Mouse (Mus musculus): ENCODE results near the gene Ube2q1. TPM values are rescaled to one million over a fixed set of nuclear protein-coding genes. Genes with fewer than 3 reads are reported as not detected.
A peak's percentile ranks its signal among the peaks of the same experiment; 100 is the strongest.

The Ube2q1 gene
- polyA plus RNA-seq, 1 experiment from 2014 or later = 12.5 TPM

DNA sequence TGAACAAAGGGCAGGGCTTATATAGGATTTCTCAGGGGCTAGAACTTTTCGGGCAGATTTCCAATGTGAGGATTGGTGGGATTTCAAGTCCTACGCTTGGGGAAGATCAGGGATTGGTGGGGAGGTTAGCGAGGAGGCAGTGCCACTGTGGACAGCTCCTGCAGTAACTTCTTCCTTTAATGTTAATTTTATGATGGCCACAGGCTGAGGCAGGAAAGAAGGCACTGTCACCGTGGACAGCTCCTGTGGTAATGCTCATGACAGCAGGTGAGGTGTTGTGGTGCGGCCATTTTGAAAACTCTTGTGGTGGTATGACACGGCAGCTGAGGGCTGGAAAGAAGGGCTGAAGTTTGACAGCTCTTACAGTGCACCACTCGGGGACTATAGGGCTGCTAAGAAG lies 3.8 kb upstream of the Ube2q1 start:
- Histone ChIP-seq H3K4me3 (replicated peaks) (no peak overlapping the region), H3K27me3 (peaks cover 3% of the 10 kb centered on the region; the same call in 1 of the 2 replicates), H3K4me1 (peaks cover 26% of the 10 kb centered on the region), H3K9ac (no peak overlapping the region), H3K4me2 (no peak overlapping the region), H3K9me3 (replicated peaks) (no peaks in the 10 kb centered on the region), H3K36me3 (no peaks in the 10 kb centered on the region), H3K27ac (no peak overlapping the region)
- 62% methylated on average over 7 of the region's 7 CpGs for WGBS
- ATAC-seq (replicated peaks; ENCODE audit: low FRiP score) = no peak

DNA sequence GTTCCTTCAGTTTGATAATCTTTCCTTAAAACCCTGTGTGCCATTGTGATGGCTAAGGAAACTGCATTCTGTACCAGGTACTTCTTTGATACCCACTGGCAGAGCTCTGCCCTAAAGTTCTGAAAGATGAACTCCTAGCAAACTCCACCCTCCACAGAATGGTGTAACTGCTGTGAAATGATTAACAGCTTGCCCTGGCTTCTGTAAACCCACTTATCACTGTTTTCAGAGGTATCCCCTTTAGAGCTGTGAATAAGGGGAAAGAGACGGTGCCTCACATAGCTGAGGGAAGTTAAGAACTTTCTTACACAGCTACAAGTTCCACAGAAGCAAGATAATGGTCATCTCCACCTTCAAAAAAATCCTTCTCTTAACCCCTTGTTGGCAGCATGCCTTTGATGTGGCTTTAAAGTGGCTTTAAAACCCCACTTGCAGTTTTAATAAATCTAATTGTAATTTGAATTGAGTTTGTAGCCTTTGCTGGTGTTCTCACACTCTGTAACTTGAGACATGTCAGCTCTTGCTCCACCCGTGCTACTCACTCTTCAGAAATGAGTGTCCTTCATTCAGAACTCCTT lies 2.9 kb upstream of the Ube2q1 start:
- 36% methylated on average over 2 of the region's 2 CpGs for WGBS
- Histone ChIP-seq H3K4me2 (no peak overlapping the region), H3K9me3 (replicated peaks) (no peaks in the 10 kb centered on the region), H3K27me3 (peaks cover 3% of the 10 kb centered on the region; the same call in 1 of the 2 replicates), H3K27ac (no peak overlapping the region), H3K36me3 (peaks cover 1% of the 10 kb centered on the region; the same call in 1 of the 2 replicates), H3K9ac (no peak overlapping the region), H3K4me3 (replicated peaks) (no peak overlapping the region), H3K4me1 (peaks cover 35% of the 10 kb centered on the region)
- no peak for ATAC-seq (replicated peaks; ENCODE audit: low FRiP score)

DNA sequence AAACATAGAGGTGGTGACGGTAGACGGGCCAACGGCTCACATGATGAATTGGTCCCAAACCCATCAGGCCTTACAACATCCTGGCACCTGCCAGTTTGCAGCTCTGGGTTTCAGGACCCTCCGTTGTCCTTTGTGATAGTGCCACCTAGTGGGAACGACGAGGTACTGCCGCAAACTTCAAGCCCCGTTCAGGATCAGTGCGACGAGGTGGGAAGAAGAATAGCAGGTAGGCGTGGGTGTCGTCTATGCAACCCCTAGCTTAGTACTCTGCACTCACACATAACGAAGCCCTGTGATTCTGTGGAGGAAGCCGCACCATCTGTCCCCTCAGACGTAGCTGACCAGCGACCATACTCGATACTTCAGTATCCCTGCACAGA lies 838 bp upstream of the Ube2q1 start:
- no peaks in the 10 kb centered on the region for H3K9me3 ChIP-seq (replicated peaks)
- peak; percentile 66 for ATAC-seq (replicated peaks; ENCODE audit: low FRiP score)
- peak overlapping the region; percentile 98 for H3K27ac ChIP-seq
- no peaks in the 10 kb centered on the region for H3K27me3 ChIP-seq
- peak overlapping the region; percentile 86 for H3K4me2 ChIP-seq
- H3K9ac ChIP-seq = peak overlapping the region; percentile 99
- H3K4me1 ChIP-seq = peaks cover 40% of the 10 kb centered on the region
- under 1% methylated on average over 17 of the region's 17 CpGs for WGBS
- peaks cover 22% of the 10 kb centered on the region for H3K36me3 ChIP-seq
- H3K4me3 ChIP-seq (replicated peaks) = peak overlapping the region; percentile 93

DNA sequence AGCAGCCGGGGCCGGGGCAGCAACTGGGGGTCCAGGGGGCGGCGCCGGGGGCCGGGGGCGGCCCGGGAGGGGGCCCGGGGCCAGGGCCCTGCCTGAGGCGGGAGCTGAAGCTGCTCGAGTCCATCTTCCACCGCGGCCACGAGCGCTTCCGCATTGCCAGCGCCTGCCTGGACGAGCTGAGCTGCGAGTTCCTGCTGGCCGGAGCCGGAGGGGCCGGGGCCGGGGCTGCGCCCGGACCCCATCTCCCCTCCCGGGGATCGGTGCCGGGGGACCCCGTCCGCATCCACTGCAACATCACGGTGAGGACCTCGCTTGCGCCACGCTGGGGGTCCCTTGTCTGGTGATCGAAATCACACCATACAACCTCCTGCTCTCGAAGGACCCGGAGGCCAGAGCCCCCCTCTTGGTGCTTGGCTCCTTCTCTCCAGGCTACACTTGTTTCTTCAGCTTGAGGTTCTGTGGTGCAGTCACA lies 360 bp downstream of the Ube2q1 start:
- peak; percentile 57 for ATAC-seq (replicated peaks; ENCODE audit: low FRiP score)
- H3K36me3 ChIP-seq = peaks cover 34% of the 10 kb centered on the region
- H3K4me1 ChIP-seq = peaks cover 40% of the 10 kb centered on the region
- no peaks in the 10 kb centered on the region for H3K27me3 ChIP-seq
- H3K27ac ChIP-seq = peak overlapping the region; percentile 98
- peak overlapping the region; percentile 99 for H3K9ac ChIP-seq
- WGBS = 0% methylated on average over 27 of the region's 37 CpGs
- H3K4me3 ChIP-seq (replicated peaks) = peak overlapping the region; percentile 93
- H3K9me3 ChIP-seq (replicated peaks) = no peaks in the 10 kb centered on the region
- peak overlapping the region; percentile 86 for H3K4me2 ChIP-seq

DNA sequence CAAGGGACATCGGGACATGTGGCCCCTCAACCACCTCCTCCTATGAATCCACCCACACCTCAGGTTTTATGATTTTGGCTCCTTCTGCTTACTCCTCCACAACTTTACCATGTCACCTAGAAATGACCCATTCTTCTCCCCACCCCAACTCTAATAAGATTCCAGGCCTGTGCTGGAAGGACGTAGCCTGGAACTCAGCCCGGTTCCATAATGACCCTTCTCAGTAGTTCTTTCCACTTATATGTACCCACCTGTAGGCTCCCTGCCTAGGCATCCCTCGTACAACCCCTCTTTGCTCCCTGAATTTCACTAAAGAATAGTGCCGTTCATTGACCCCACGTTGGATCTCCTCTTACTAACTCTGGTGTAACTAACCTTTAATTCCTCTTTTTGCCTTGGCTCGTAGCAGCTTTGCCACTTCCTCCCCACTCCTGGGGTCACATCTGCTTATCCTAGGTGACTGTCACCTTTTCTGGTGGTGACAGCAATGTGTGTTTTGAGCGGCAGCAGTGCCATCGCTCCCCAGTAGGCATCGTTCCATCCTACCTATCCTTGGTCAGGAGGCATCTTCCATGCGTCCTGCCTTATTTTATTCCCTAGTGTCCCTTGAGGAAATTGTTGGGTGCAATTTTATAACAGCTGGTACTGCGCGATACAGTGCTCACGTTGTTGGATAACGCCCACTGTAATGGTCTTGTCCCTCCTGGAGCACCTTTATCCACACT lies 982 bp downstream of the Ube2q1 start:
- peak overlapping the region; percentile 93 for H3K4me3 ChIP-seq (replicated peaks)
- H3K9me3 ChIP-seq (replicated peaks) = no peaks in the 10 kb centered on the region
- no peaks in the 10 kb centered on the region for H3K27me3 ChIP-seq
- 39% methylated on average over 15 of the region's 15 CpGs for WGBS
- peaks cover 40% of the 10 kb centered on the region for H3K4me1 ChIP-seq
- no peak for ATAC-seq (replicated peaks; ENCODE audit: low FRiP score)
- H3K9ac ChIP-seq = peak overlapping the region; percentile 99
- H3K4me2 ChIP-seq = peak overlapping the region; percentile 86
- peaks cover 40% of the 10 kb centered on the region for H3K36me3 ChIP-seq
- peak overlapping the region; percentile 98 for H3K27ac ChIP-seq

DNA sequence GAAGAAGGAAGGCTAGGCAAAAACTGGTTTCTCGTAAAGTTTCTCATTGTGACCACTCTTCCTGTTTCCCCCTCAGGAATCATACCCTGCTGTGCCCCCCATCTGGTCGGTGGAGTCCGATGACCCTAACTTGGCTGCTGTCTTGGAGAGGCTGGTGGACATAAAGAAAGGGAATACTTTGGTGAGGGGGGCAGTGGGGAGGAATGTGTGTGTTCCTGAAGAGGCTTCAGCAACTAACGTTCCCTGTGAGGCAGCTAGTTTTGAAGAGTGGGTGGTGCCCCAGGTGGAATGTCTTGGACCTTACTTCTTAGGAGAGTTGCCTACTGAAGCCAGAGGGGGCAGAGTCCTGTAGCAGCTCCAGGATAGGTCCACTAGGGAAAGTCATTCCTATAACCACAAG lies 2.6 kb downstream of the Ube2q1 start:
- peaks cover 56% of the 10 kb centered on the region for H3K36me3 ChIP-seq
- 81% methylated on average over 4 of the region's 4 CpGs for WGBS

DNA sequence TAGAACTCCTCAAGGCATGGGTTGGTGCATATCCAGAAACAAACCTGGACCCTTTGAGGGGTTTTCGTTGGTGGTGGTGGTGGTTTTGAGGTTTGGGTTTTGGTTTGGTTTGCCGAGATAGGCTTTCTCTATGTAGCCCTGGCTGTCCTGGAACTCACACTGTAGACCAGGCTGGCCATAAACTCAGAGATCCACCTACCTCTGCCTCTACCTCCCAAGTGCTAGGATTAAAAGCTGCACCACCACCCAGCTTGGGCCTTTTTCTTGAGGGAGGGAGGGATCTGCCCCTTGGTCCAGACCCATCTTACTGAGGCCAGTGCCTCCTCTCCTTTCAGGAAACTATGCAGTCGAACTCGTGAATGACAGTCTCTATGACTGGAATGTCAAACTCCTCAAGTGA lies 6.7 kb downstream of the Ube2q1 start:
- 87% methylated on average over 4 of the region's 4 CpGs for WGBS
- Histone ChIP-seq H3K4me1 (peaks cover 11% of the 10 kb centered on the region), H3K4me3 (replicated peaks) (no peak overlapping the region), H3K36me3 (peaks cover 84% of the 10 kb centered on the region), H3K4me2 (no peak overlapping the region), H3K9me3 (replicated peaks) (no peaks in the 10 kb centered on the region), H3K27me3 (no peaks in the 10 kb centered on the region), H3K27ac (no peak overlapping the region), H3K9ac (no peak overlapping the region)
- no peak for ATAC-seq (replicated peaks; ENCODE audit: low FRiP score)

More for the DNA sequence above, 2.6 kb downstream of the Ube2q1 start:
- Histone ChIP-seq H3K27ac (no peak overlapping the region), H3K9me3 (replicated peaks) (no peaks in the 10 kb centered on the region), H3K4me3 (replicated peaks) (no peak overlapping the region), H3K4me2 (peak overlapping the region; percentile 86; the same call in 1 of the 2 replicates), H3K27me3 (no peaks in the 10 kb centered on the region), H3K4me1 (peaks cover 33% of the 10 kb centered on the region), H3K9ac (no peak overlapping the region)
- no peak for ATAC-seq (replicated peaks; ENCODE audit: low FRiP score)

DNA sequence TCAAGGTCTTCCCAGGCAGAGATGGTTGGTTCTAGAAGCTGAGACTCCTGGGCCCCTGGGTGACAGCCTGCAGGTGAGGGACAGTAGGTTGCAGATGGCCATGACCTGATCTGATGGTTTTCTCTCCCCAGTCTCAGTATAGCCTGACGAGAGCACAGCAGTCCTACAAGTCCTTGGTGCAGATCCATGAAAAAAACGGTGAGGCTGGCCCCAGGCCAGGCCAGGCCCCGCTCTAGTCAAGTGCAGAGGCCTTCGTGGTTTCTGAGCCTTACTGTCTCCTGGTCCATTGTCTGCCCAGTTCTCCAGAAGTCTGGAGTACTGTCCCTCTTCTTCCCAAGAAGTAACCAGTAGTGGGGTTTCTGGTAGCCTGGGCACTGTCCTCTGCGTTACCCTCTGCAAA lies 8.2 kb downstream of the Ube2q1 start:
- no peaks in the 10 kb centered on the region for H3K27me3 ChIP-seq
- no peaks in the 10 kb centered on the region for H3K9me3 ChIP-seq (replicated peaks)
- peaks cover 4% of the 10 kb centered on the region; the same call in 1 of the 2 replicates for H3K4me1 ChIP-seq
- H3K27ac ChIP-seq = no peak overlapping the region
- H3K4me3 ChIP-seq (replicated peaks) = no peak overlapping the region
- ATAC-seq (replicated peaks; ENCODE audit: low FRiP score) = no peak
- no peak overlapping the region for H3K4me2 ChIP-seq
- 85% methylated on average over 5 of the region's 5 CpGs for WGBS
- peaks cover 72% of the 10 kb centered on the region for H3K36me3 ChIP-seq
- H3K9ac ChIP-seq = no peak overlapping the region

DNA sequence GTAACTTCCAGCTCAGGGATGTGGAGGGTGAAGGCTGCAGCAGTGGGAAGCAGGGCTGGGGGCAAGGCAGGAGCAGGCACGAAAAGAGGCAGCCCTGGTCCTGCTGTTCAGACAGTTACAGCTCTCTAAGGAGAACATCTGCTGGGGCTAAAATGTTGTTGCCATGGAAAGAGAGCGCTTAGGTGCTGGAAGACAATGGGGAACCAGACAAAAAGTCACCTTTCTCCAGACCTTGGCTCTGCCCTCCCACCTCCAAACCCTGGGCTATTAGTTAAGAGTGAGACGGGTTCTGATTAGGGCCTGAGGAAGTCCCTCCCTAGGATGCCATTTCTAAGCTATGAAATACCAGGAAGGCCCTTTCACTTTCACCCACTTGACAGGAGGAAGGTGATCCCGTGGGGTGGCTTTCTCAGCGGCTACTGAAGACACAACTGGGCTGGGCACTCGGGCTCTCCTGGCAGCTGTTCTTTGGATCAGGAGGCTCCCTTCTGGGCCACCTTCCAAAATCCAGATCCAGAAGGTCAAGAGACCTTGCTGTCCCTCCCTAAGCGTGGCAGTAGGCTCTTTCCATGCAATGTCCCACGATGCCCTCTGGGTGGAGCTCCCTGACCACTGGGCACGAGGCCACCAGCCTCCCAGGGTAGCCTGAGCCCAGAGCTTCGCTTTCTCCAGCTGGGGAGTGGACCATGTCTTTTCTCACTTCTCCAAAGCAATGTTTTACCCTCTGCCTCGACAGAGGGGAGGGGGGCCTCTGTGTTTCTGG lies 11.8 kb downstream of the Ube2q1 start:
- Histone ChIP-seq H3K4me3 (replicated peaks) (no peak overlapping the region), H3K9me3 (replicated peaks) (no peaks in the 10 kb centered on the region), H3K4me2 (no peak overlapping the region), H3K4me1 (peaks cover 4% of the 10 kb centered on the region; the same call in 1 of the 2 replicates), H3K27ac (no peak overlapping the region), H3K9ac (no peak overlapping the region), H3K36me3 (peaks cover 36% of the 10 kb centered on the region), H3K27me3 (no peaks in the 10 kb centered on the region)
- 16% methylated on average over 11 of the region's 11 CpGs for WGBS
- peak; percentile 66; the same call in 1 of the 2 replicates for ATAC-seq (replicated peaks; ENCODE audit: low FRiP score)

DNA sequence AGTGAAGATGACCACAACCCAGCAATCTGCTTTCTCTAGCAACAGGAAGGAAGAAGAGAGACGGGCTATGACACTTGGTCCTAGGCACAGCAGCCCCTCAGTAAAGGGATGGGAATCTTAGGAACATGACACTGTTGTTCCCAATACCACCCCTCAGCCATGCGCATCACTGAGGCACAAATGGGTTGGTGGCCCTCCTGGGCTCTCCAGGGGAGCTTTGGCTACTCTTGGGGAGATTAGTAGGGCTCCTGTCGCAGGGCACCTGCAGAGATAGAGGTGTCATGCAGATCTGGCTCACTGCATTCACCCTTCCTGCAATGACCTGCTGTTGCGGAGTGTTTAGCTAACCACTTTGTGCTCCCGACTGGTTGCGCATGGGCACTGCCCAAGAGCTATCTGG lies 12.9 kb downstream of the Ube2q1 start:
- Histone ChIP-seq H3K36me3 (peaks cover 25% of the 10 kb centered on the region), H3K4me3 (replicated peaks) (no peak overlapping the region), H3K4me1 (peaks cover 4% of the 10 kb centered on the region; the same call in 1 of the 2 replicates), H3K9ac (no peak overlapping the region), H3K4me2 (no peak overlapping the region), H3K27me3 (no peaks in the 10 kb centered on the region), H3K27ac (no peak overlapping the region), H3K9me3 (replicated peaks) (no peaks in the 10 kb centered on the region)
- ATAC-seq (replicated peaks; ENCODE audit: low FRiP score) = no peak
- WGBS = 77% methylated on average over 6 of the region's 6 CpGs

DNA sequence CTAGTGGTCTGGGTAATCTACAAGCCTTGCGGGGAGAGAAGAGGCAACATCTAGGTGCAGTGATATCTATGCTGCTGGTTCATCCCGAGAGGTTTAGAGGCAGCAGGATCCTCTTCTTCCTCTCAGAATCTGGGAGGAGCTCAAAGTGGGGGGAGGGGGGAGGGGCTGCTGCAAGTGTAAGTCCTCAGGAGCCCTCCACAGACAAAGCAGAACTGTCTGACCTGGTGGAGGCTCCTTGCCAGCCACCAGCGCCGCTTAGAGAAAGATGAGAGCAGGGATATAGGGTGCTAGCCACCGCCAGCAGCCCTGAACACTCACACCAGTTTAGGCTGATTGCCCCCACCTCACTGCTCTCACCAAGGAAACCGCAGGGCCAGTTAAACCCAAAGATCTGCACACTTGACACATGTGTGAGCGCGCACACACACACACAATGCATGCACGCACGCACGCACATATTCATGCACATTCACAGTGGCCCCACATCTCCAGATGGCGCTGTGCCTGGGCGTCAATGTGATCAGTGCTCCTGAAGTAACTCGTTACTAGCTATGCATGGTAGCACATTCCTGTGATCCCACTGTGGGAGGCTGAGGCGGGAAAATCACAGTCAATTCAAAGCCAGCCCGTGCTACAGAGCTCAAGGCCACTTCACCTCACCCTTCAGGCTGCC lies 15.4 kb downstream of the Ube2q1 start:
- no peaks in the 10 kb centered on the region for H3K27me3 ChIP-seq
- peaks cover 4% of the 10 kb centered on the region; the same call in 1 of the 2 replicates for H3K4me1 ChIP-seq
- no peak for ATAC-seq (replicated peaks; ENCODE audit: low FRiP score)
- H3K27ac ChIP-seq = no peak overlapping the region
- no peak overlapping the region for H3K9ac ChIP-seq
- H3K36me3 ChIP-seq = no peaks in the 10 kb centered on the region; the same call in 1 of the 2 replicates
- 83% methylated on average over 16 of the region's 16 CpGs for WGBS
- no peaks in the 10 kb centered on the region for H3K9me3 ChIP-seq (replicated peaks)
- no peak overlapping the region for H3K4me2 ChIP-seq
- H3K4me3 ChIP-seq (replicated peaks) = no peak overlapping the region
